Mouse (Mus musculus) liver, embryonic 14.5 days (tissue): ENCODE results near the gene Slc5a10. TPM values are rescaled to one million over a fixed set of nuclear protein-coding genes. Genes with fewer than 3 reads are reported as not detected.
"Not testable (repeated sequence)": the region's sequence is repeated elsewhere in the genome, so short reads cannot be mapped to it uniquely, and the experiment has no call there.

Experiments used
- ATAC-seq: fragments of 200-750 bp; cut with Nextera tagmentation; 2 replicates; pipeline ENCODE4 v1.8.0; 2017; ENCODE audit warnings: moderate number of reproducible peaks, mild to moderate bottlenecking, moderate library complexity; ENCODE audit not compliant: insufficient read depth
- DNase-seq, 3 experiments: peaks; one replicate each; pipeline ENCODE4 v3.0.0-alpha.2; 2012 to 2013; ENCODE audit warnings: low read depth in 3 of 3, low spot score in 3 of 3
- H3K27ac ChIP-seq: fragments of 300-500 bp; sonication (generic); 2 replicates; pipeline ENCODE4 v1.5.1; 2014; ENCODE audit warnings: moderate library complexity, mild to moderate bottlenecking, control low read depth, inconsistent platforms
- H3K27me3 ChIP-seq: fragments of 300-500 bp; sonication (generic); 2 replicates; pipeline ENCODE4 v1.6.1; 2014; ENCODE audit warnings: mild to moderate bottlenecking, low read length, moderate library complexity; ENCODE audit not compliant: control insufficient read depth, insufficient read depth
- H3K36me3 ChIP-seq: fragments of 300-500 bp; sonication (generic); replicated peaks from 2 replicates; pipeline ENCODE4 v1.6.1; 2014; ENCODE audit warnings: low read depth; ENCODE audit not compliant: control insufficient read depth, insufficient read depth
- H3K4me1 ChIP-seq, 2 experiments: fragments of 200-500 bp in 1 of 2; fragments of 300-500 bp in 1 of 2; sonication (generic) in 1 of 2; replicated peaks; 2 replicates each; pipeline ENCODE4 v1.6.1; 2012 to 2014; ENCODE audit warnings: antibody characterized with exemption in 1 of 2, inconsistent platforms in 1 of 2, low read length in 1 of 2; ENCODE audit not compliant: control insufficient read depth in 2 of 2, insufficient read depth in 2 of 2
- H3K4me2 ChIP-seq: fragments of 300-500 bp; sonication (generic); 2 replicates; pipeline ENCODE4 v1.6.1; 2014; ENCODE audit warnings: low read depth, mild to moderate bottlenecking, control low read depth, moderate library complexity
- H3K4me3 ChIP-seq, 2 experiments: fragments of 200-500 bp in 1 of 2; fragments of 300-500 bp in 1 of 2; sonication (generic) in 1 of 2; 2 replicates each; pipeline ENCODE4 v1.5.1; 2012 to 2014; ENCODE audit warnings: low read depth in 2 of 2, low read length in 2 of 2, mild to moderate bottlenecking in 2 of 2, control low read depth in 1 of 2, inconsistent platforms in 1 of 2, moderate library complexity in 1 of 2; ENCODE audit not compliant: insufficient read depth in 1 of 2
- H3K9ac ChIP-seq: fragments of 300-500 bp; sonication (generic); replicated peaks from 2 replicates; pipeline ENCODE4 v1.6.1; 2014; ENCODE audit warnings: mild to moderate bottlenecking, control low read depth, moderate library complexity
- H3K9me3 ChIP-seq: fragments of 300-500 bp; sonication (generic); 2 replicates; pipeline ENCODE4 v1.6.1; 2016; ENCODE audit warnings: low read length, mixed read lengths; ENCODE audit not compliant: control insufficient read depth
- CTCF ChIP-seq: IDR thresholded peaks from 2 replicates; pipeline ENCODE4 v1.5.1; 2016; ENCODE audit warnings: antibody characterized with exemption, low read depth, control low read depth
- EP300 ChIP-seq: IDR thresholded peaks from 2 replicates; pipeline ENCODE4 v1.6.1; 2016; ENCODE audit warnings: antibody characterized with exemption, low read depth
- WGBS: fragments of 180-500 bp; shearing (Covaris S2); extraction: QIAGEN DNeasy Blood & Tissue Kit; methylation state at CpG from one replicate; pipeline ENCODE4 v1.1.7; 2014; ENCODE audit not compliant: insufficient replicate concordance; 5-methylcytosine and 5-hydroxymethylcytosine counted together
- polyA plus RNA-seq, 2 experiments: library from polyadenylated mRNA; depleted of rRNA in 1 of 2; stranded (reverse) in 1 of 2; unstranded in 1 of 2; fragments of >200 nt; fragmentation: Nextera tagmentation in 1 of 2; extraction: Ambion mirVana in 1 of 2; gene quantifications; 2 replicates each; pipeline versions ENCODE4 v1.2.1 to v1.2.3; 2012 to 2014

Slc5a10 gene
- polyA plus RNA-seq, 2 experiments: not detected

DNA sequence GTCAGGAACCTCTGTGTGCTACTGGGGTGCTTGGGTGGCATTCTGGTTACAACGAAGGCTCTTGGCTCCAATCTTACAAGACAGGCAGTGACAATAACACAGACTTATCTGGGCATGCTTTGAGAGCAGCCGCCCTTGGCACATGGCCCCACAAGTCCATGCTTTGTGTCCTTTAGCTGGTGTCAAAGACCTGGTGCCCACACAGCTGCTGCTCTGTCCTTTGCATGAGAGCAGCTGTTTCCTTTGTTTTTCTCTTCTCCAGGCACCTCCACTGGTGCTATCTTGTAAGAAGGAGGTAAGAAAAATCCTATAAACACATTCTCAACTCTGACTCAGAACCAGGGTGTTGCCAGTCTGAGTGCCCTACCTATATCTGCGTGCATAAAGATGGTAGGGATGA is 82.8 kb downstream of the Slc5a10 start:
- 60% methylated on average over 3 of the region's 3 CpGs for WGBS
- no peak for ATAC-seq
- Histone ChIP-seq H3K27ac (no peak overlapping the region), H3K4me2 (no peak overlapping the region), H3K4me1 (0 out of 4 replicates have a peak, but pooled peaks cover 0 to 2% of the 10 kb centered on the region in 2 experiments), H3K4me3 (no peak overlapping the region), H3K9ac (no peak overlapping the region), H3K36me3 (no peaks in the 10 kb centered on the region), H3K9me3 (no peaks in the 10 kb centered on the region), H3K27me3 (no peaks in the 10 kb centered on the region)
- no peak for DNase-seq
- TF ChIP-seq EP300: no peak
- TF ChIP-seq CTCF: no peak

DNA sequence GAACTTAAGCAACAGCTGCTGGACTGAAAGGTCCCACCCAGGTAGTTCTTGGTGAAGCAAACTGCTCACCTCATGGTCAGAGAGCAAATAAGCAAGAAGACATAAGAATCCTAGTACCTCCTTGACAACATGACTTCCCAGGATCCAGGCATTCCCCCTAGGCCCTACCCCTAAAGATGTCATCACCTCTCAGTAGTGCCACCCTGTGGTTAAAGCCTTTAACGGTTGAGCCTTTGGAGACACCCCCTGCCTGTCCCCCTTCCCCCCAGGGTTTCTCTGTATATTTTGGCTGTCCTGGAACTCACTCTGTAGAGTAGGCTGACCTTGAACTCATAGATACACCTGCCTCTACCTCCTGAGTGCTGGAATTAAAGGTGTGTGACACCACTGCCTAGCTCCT is 83.2 kb downstream of the Slc5a10 start:
- TF ChIP-seq CTCF: no peak
- no peak for TF ChIP-seq EP300
- Histone ChIP-seq H3K4me3 (no peak overlapping the region), H3K9me3 (no peaks in the 10 kb centered on the region), H3K4me1 (0 out of 4 replicates have a peak, but pooled peaks cover 0 to 2% of the 10 kb centered on the region in 2 experiments), H3K27ac (no peak overlapping the region), H3K9ac (no peak overlapping the region), H3K27me3 (no peaks in the 10 kb centered on the region), H3K36me3 (no peaks in the 10 kb centered on the region), H3K4me2 (no peak overlapping the region)
- WGBS: 32% methylated on average over 1 of the region's 1 CpGs
- ATAC-seq (no peak), DNase-seq (no peak)

DNA sequence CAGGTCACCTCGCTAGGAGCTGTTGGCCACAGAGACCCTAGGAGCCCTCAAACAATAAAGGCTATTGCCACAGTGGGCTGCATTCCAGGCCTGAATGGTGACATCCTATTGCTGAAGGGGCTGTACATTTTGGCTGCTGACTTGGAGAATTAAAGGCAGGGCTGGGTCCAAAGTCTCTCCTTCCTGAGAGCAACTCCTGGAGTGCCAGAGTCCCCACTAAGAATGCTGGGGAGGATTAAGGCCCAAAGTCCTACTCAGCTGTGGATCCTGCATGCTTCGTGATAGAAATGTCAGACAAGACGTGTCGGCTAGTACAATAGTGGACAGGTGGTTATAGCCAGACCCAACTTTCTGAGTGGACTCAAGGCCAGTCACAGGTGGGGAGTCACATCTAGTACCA is 84.3 kb downstream of the Slc5a10 start:
- not testable (repeated sequence) for H3K27me3 ChIP-seq, H3K4me3 ChIP-seq, DNase-seq, H3K4me1 ChIP-seq, H3K4me2 ChIP-seq, ATAC-seq, H3K36me3 ChIP-seq, H3K27ac ChIP-seq, H3K9me3 ChIP-seq, H3K9ac ChIP-seq
- WGBS: 62% methylated on average over 3 of the region's 4 CpGs

GRCm38 (mm10) chr11:61629621-61630020 is 91.0 kb downstream of the Slc5a10 start:
- Histone ChIP-seq H3K27ac (no peak overlapping the region), H3K36me3 (no peaks in the 10 kb centered on the region), H3K4me2 (no peak overlapping the region), H3K9ac (no peak overlapping the region), H3K4me1 (no peaks in the 10 kb centered on the region), H3K27me3 (no peaks in the 10 kb centered on the region), H3K9me3 (no peaks in the 10 kb centered on the region), H3K4me3 (no peak overlapping the region)
- TF ChIP-seq EP300 (no peak), CTCF (peak; percentile 49)
- 33% methylated on average over 3 of the region's 3 CpGs for WGBS
- DNase-seq (no peak), ATAC-seq (no peak)

DNA sequence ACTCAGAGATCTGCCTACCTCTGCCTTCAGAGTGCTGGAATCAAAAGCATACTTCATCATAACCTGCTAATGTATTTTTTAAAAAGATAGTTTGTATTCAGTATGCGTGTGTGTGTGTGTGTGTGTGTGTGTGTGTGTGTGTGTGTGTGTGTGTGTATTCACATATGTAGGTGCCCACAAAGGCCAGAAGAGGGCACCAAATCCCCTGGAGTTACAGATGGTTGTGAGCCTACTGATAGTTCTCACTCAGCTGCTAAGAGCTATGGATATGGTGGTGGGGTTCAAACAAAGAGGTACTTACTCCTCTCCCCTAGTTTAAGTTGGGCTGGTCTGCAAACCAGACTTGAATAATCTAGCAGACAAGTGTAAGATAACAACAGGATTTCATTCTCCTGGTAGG is 94.1 kb downstream of the Slc5a10 start:
- Histone ChIP-seq H3K9ac (no peak overlapping the region), H3K4me2 (no peak overlapping the region), H3K4me1 (no peaks in the 10 kb centered on the region), H3K36me3 (no peaks in the 10 kb centered on the region), H3K4me3 (no peak overlapping the region), H3K9me3 (no peaks in the 10 kb centered on the region), H3K27ac (no peak overlapping the region), H3K27me3 (no peaks in the 10 kb centered on the region)
- TF ChIP-seq CTCF (0 out of 2 replicates have a peak, but pooled peaks have one; percentile 15), EP300 (no peak)
- 92% methylated on average over 1 of the region's 1 CpGs for WGBS
- DNase-seq (no peak), ATAC-seq (no peak)

DNA sequence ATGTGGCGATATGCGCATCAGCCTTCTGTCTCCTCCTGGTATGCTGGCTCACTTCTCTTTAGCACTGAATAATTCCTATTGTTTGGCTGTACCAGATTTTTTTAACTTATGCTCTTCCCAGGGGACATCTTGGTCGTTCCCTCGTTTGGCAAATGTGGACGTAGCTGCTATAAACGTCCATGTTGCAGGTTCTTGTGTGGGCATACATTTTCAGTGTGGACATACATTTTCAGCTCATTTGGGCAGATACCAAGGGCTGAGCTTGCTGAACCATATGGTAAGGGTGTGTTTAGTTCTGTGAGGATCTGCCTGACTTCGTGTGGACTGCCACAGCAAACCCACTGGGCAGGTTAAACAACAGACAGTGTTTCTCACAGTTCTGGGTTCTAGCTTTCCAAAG is 95.5 kb downstream of the Slc5a10 start:
- no peaks in the 10 kb centered on the region for H3K9me3 ChIP-seq
- H3K27ac ChIP-seq: no peak overlapping the region
- WGBS: 66% methylated on average over 7 of the region's 7 CpGs
- no peaks in the 10 kb centered on the region for H3K36me3 ChIP-seq
- no peak for DNase-seq
- no peak overlapping the region for H3K9ac ChIP-seq
- TF ChIP-seq CTCF: no peak
- no peak for TF ChIP-seq EP300
- H3K4me3 ChIP-seq: no peak overlapping the region
- no peaks in the 10 kb centered on the region for H3K4me1 ChIP-seq
- no peak for ATAC-seq
- no peaks in the 10 kb centered on the region for H3K27me3 ChIP-seq
- no peak overlapping the region for H3K4me2 ChIP-seq

Other genes with a start within 250 kb of the Slc5a10 start
- gene Mfap4, start 235.4 kb downstream of the Slc5a10 start, polyA plus RNA-seq (2012; rRNA removed): 4.6 and 6.1 TPM in 2 replicates
- gene Mfap4, start 235.4 kb downstream of the Slc5a10 start, polyA plus RNA-seq (2014; fragmentation: Nextera tagmentation; extraction: Ambion mirVana): 4.3 and 4.9 TPM in 2 replicates
- gene Mapk7, start 226.4 kb downstream of the Slc5a10 start, polyA plus RNA-seq (2012; rRNA removed): 6.4 and 6.9 TPM in 2 replicates
- gene Mapk7, start 226.4 kb downstream of the Slc5a10 start, polyA plus RNA-seq (2014; fragmentation: Nextera tagmentation; extraction: Ambion mirVana): 4.8 TPM in 2 replicates
- gene B9d1, start 215.7 kb downstream of the Slc5a10 start, polyA plus RNA-seq (2012; rRNA removed): 2.2 and 3.0 TPM in 2 replicates
- gene B9d1, start 215.7 kb downstream of the Slc5a10 start, polyA plus RNA-seq (2014; fragmentation: Nextera tagmentation; extraction: Ambion mirVana): 1.8 and 2.3 TPM in 2 replicates
- 1.7 and 1.9 TPM in 2 replicates for gene Epn2, start 141.1 kb downstream of the Slc5a10 start, polyA plus RNA-seq (2012; rRNA removed)
- gene Epn2, start 141.1 kb downstream of the Slc5a10 start, polyA plus RNA-seq (2014; fragmentation: Nextera tagmentation; extraction: Ambion mirVana): 1.3 and 1.7 TPM in 2 replicates
- 2.1 and 2.2 TPM in 2 replicates for gene Grap, start 67.6 kb downstream of the Slc5a10 start, polyA plus RNA-seq (2012; rRNA removed)
- gene Grap, start 67.6 kb downstream of the Slc5a10 start, polyA plus RNA-seq (2014; fragmentation: Nextera tagmentation; extraction: Ambion mirVana): 1.6 and 1.9 TPM in 2 replicates
- 3.9 and 4.4 TPM in 2 replicates for gene Fam83g, start 36.7 kb downstream of the Slc5a10 start, polyA plus RNA-seq (2012; rRNA removed)
- gene Fam83g, start 36.7 kb downstream of the Slc5a10 start, polyA plus RNA-seq (2014; fragmentation: Nextera tagmentation; extraction: Ambion mirVana): 4.4 and 5.4 TPM in 2 replicates
- gene Prpsap2, start 41.3 kb upstream of the Slc5a10 start, polyA plus RNA-seq (2012; rRNA removed): 5.5 and 6.9 TPM in 2 replicates
- 6.1 TPM in 2 replicates for gene Prpsap2, start 41.3 kb upstream of the Slc5a10 start, polyA plus RNA-seq (2014; fragmentation: Nextera tagmentation; extraction: Ambion mirVana)
- 2.5 and 2.7 TPM in 2 replicates for gene Ulk2, start 134.2 kb upstream of the Slc5a10 start, polyA plus RNA-seq (2012; rRNA removed)
- 2.5 and 2.8 TPM in 2 replicates for gene Ulk2, start 134.2 kb upstream of the Slc5a10 start, polyA plus RNA-seq (2014; fragmentation: Nextera tagmentation; extraction: Ambion mirVana)
- 5.4 and 6.5 TPM in 2 replicates for gene Akap10, start 209.4 kb upstream of the Slc5a10 start, polyA plus RNA-seq (2012; rRNA removed)
- 5.7 and 6.3 TPM in 2 replicates for gene Akap10, start 209.4 kb upstream of the Slc5a10 start, polyA plus RNA-seq (2014; fragmentation: Nextera tagmentation; extraction: Ambion mirVana)
- 23.5 and 26.2 TPM in 2 replicates for gene Specc1, start 235.9 kb upstream of the Slc5a10 start, polyA plus RNA-seq (2012; rRNA removed)
- gene Specc1, start 235.9 kb upstream of the Slc5a10 start, polyA plus RNA-seq (2014; fragmentation: Nextera tagmentation; extraction: Ambion mirVana): 40.5 and 43.5 TPM in 2 replicates